Mouse (Mus musculus): ENCODE measurements at regions not wholly inside any gene's neighbourhood (a gene's known extent, or its start where the extent isn't known, plus 50 kb on each side); places are given as distances from the start of the nearest gene placed in this dataset.
A peak's percentile ranks its signal among the peaks of the same experiment; 100 is the strongest.

GRCm38 (mm10) chr14:76907941-76908340 lies 128.6 kb upstream of the Ccdc122 start:
- Histone ChIP-seq H3K36me3 (replicated peaks; ENCODE audit: control insufficient read depth, insufficient read depth, low read length) (no peaks in the 10 kb centered on the region), H3K9ac (replicated peaks; ENCODE audit: low read depth, low read length) (no peak overlapping the region), H3K4me1 (ENCODE audit: control insufficient read depth, insufficient read depth) (peaks cover 12% of the 10 kb centered on the region), H3K27ac (ENCODE audit: low read depth) (no peak overlapping the region), H3K27me3 (ENCODE audit: control insufficient read depth, insufficient read depth, low read length) (no peaks in the 10 kb centered on the region), H3K9me3 (replicated peaks; ENCODE audit: control insufficient read depth, low read length) (no peaks in the 10 kb centered on the region), H3K4me2 (ENCODE audit: low read depth, low read length) (no peak overlapping the region), H3K4me3 (ENCODE audit: low read depth, low read length) (no peak overlapping the region)
- no peak for ATAC-seq (ENCODE audit: insufficient read depth, low read depth)
- no peak for TF ChIP-seq CTCF (IDR thresholded peaks at IDR 0.05; ENCODE audit: low read depth)
- TF ChIP-seq EP300 (IDR thresholded peaks at IDR 0.05; ENCODE audit: low read depth), result no peak
- peak; percentile 9 for DNase-seq (ENCODE audit: low spot score)
- WGBS, result 49% methylated on average over 5 of the region's 5 CpGs

- ATAC-seq (ENCODE audit: insufficient read depth, low read depth) (no peak), DNase-seq (ENCODE audit: low spot score) (no peak)
- no peak overlapping the region for H3K4me2 ChIP-seq (ENCODE audit: low read depth, low read length)
- no peaks in the 10 kb centered on the region for H3K36me3 ChIP-seq (replicated peaks; ENCODE audit: control insufficient read depth, insufficient read depth, low read length)
- TF ChIP-seq EP300 (IDR thresholded peaks at IDR 0.05; ENCODE audit: low read depth) (no peak), CTCF (IDR thresholded peaks at IDR 0.05; ENCODE audit: low read depth) (no peak)
- no peaks in the 10 kb centered on the region for H3K9me3 ChIP-seq (replicated peaks; ENCODE audit: control insufficient read depth, low read length)
- no peak overlapping the region for H3K9ac ChIP-seq (replicated peaks; ENCODE audit: low read depth, low read length)
- no peak overlapping the region for H3K4me3 ChIP-seq (ENCODE audit: low read depth, low read length)
- H3K27me3 ChIP-seq (ENCODE audit: control insufficient read depth, insufficient read depth, low read length), result no peaks in the 10 kb centered on the region
- H3K4me1 ChIP-seq (ENCODE audit: control insufficient read depth, insufficient read depth), result peaks cover 4% of the 10 kb centered on the region; the same call in 1 of the 2 replicates
- WGBS, result 79% methylated on average over 1 of the region's 1 CpGs
- no peak overlapping the region for H3K27ac ChIP-seq (ENCODE audit: low read depth)
These were observed 133.4 kb upstream of the Ccdc122 start for GRCm38 (mm10) chr14:76902962-76903757.

- Histone ChIP-seq H3K27me3 (ENCODE audit: control insufficient read depth, insufficient read depth, low read length) (no peaks in the 10 kb centered on the region), H3K27ac (ENCODE audit: low read depth) (no peak overlapping the region), H3K4me1 (ENCODE audit: control insufficient read depth, insufficient read depth) (peaks cover 4% of the 10 kb centered on the region; the same call in 1 of the 2 replicates), H3K4me2 (ENCODE audit: low read depth, low read length) (no peak overlapping the region), H3K36me3 (replicated peaks; ENCODE audit: control insufficient read depth, insufficient read depth, low read length) (no peaks in the 10 kb centered on the region), H3K9ac (replicated peaks; ENCODE audit: low read depth, low read length) (no peak overlapping the region), H3K9me3 (replicated peaks; ENCODE audit: control insufficient read depth, low read length) (no peaks in the 10 kb centered on the region), H3K4me3 (ENCODE audit: low read depth, low read length) (no peak overlapping the region)
- no peak for ATAC-seq (ENCODE audit: insufficient read depth, low read depth)
- 83% methylated on average over 3 of the region's 3 CpGs for WGBS
- TF ChIP-seq EP300 (IDR thresholded peaks at IDR 0.05; ENCODE audit: low read depth) (no peak), CTCF (IDR thresholded peaks at IDR 0.05; ENCODE audit: low read depth) (no peak)
- no peak for DNase-seq (ENCODE audit: low spot score)
These were observed 135.1 kb upstream of the Ccdc122 start for GRCm38 (mm10) chr14:76901490-76901889.

GRCm38 (mm10) chr14:76899331-76899730 lies 137.2 kb upstream of the Ccdc122 start:
- Histone ChIP-seq H3K27ac (ENCODE audit: low read depth) (no peak overlapping the region), H3K36me3 (replicated peaks; ENCODE audit: control insufficient read depth, insufficient read depth, low read length) (no peaks in the 10 kb centered on the region), H3K27me3 (ENCODE audit: control insufficient read depth, insufficient read depth, low read length) (no peaks in the 10 kb centered on the region), H3K4me1 (ENCODE audit: control insufficient read depth, insufficient read depth) (peaks cover 4% of the 10 kb centered on the region; the same call in 1 of the 2 replicates), H3K4me2 (ENCODE audit: low read depth, low read length) (no peak overlapping the region), H3K9me3 (replicated peaks; ENCODE audit: control insufficient read depth, low read length) (no peaks in the 10 kb centered on the region), H3K9ac (replicated peaks; ENCODE audit: low read depth, low read length) (no peak overlapping the region), H3K4me3 (ENCODE audit: low read depth, low read length) (no peak overlapping the region)
- no peak for DNase-seq (ENCODE audit: low spot score)
- TF ChIP-seq CTCF (IDR thresholded peaks at IDR 0.05; ENCODE audit: low read depth) (no peak), EP300 (IDR thresholded peaks at IDR 0.05; ENCODE audit: low read depth) (no peak)
- no peak for ATAC-seq (ENCODE audit: insufficient read depth, low read depth)
- 29% methylated on average over 3 of the region's 3 CpGs for WGBS

- DNase-seq (ENCODE audit: low spot score), result no peak
- Histone ChIP-seq H3K4me2 (ENCODE audit: low read depth, low read length) (no peak overlapping the region), H3K36me3 (replicated peaks; ENCODE audit: control insufficient read depth, insufficient read depth, low read length) (no peaks in the 10 kb centered on the region), H3K27me3 (ENCODE audit: control insufficient read depth, insufficient read depth, low read length) (no peaks in the 10 kb centered on the region), H3K9ac (replicated peaks; ENCODE audit: low read depth, low read length) (no peak overlapping the region), H3K4me1 (ENCODE audit: control insufficient read depth, insufficient read depth) (peaks cover 13% of the 10 kb centered on the region; the same call in 1 of the 2 replicates), H3K4me3 (ENCODE audit: low read depth, low read length) (no peak overlapping the region), H3K27ac (ENCODE audit: low read depth) (no peak overlapping the region), H3K9me3 (replicated peaks; ENCODE audit: control insufficient read depth, low read length) (no peaks in the 10 kb centered on the region)
- no peak for ATAC-seq (ENCODE audit: insufficient read depth, low read depth)
- 61% methylated on average over 3 of the region's 3 CpGs for WGBS
- TF ChIP-seq CTCF (IDR thresholded peaks at IDR 0.05; ENCODE audit: low read depth), result no peak
- no peak for TF ChIP-seq EP300 (IDR thresholded peaks at IDR 0.05; ENCODE audit: low read depth)
These were observed 148.9 kb upstream of the Ccdc122 start for GRCm38 (mm10) chr14:76887708-76888107.
